Mouse (Mus musculus): Measurements from ENCODE around the gene Zbtb40. TPM values are rescaled to one million over a fixed set of nuclear protein-coding genes. Genes with fewer than 3 reads are reported as not detected.

Zbtb40 gene
- polyA plus RNA-seq, 1 experiment from 2014 or later: 5.3 TPM

GRCm38 (mm10) chr4:137025570-137025969 lies 23.0 kb downstream of the Zbtb40 start:
- Histone ChIP-seq H3K4me3 (ENCODE audit: low read depth, low read length) (no peak overlapping the region), H3K4me1 (ENCODE audit: control insufficient read depth, insufficient read depth, low read length) (no peaks in the 10 kb centered on the region), H3K27me3 (ENCODE audit: control insufficient read depth, insufficient read depth, low read length) (no peaks in the 10 kb centered on the region), H3K36me3 (ENCODE audit: control insufficient read depth, insufficient read depth, low read length) (no peaks in the 10 kb centered on the region), H3K9ac (ENCODE audit: low read length) (no peak overlapping the region), H3K27ac (ENCODE audit: low read depth, low read length) (no peak overlapping the region), H3K4me2 (ENCODE audit: low read depth) (no peak overlapping the region), H3K9me3 (ENCODE audit: control insufficient read depth, low read length) (no peaks in the 10 kb centered on the region)
- 64% methylated on average over 6 of the region's 6 CpGs for WGBS
- ATAC-seq (ENCODE audit: insufficient read depth, low FRiP score, low TSS enrichment) (no peak), DNase-seq (ENCODE audit: low spot score) (no peak)

GRCm38 (mm10) chr4:137025133-137025532 lies 23.5 kb downstream of the Zbtb40 start:
- Histone ChIP-seq H3K27me3 (ENCODE audit: control insufficient read depth, insufficient read depth, low read length) (no peaks in the 10 kb centered on the region), H3K27ac (ENCODE audit: low read depth, low read length) (no peak overlapping the region), H3K4me1 (ENCODE audit: control insufficient read depth, insufficient read depth, low read length) (no peaks in the 10 kb centered on the region), H3K4me3 (ENCODE audit: low read depth, low read length) (no peak overlapping the region), H3K36me3 (ENCODE audit: control insufficient read depth, insufficient read depth, low read length) (no peaks in the 10 kb centered on the region), H3K9me3 (ENCODE audit: control insufficient read depth, low read length) (no peaks in the 10 kb centered on the region), H3K9ac (ENCODE audit: low read length) (no peak overlapping the region), H3K4me2 (ENCODE audit: low read depth) (no peak overlapping the region)
- WGBS: 87% methylated on average over 2 of the region's 2 CpGs
- DNase-seq (ENCODE audit: low spot score) (no peak), ATAC-seq (ENCODE audit: insufficient read depth, low FRiP score, low TSS enrichment) (no peak)

GRCm38 (mm10) chr4:137020065-137020464 lies 28.5 kb downstream of the Zbtb40 start:
- WGBS: 90% methylated on average over 3 of the region's 3 CpGs
- ATAC-seq (ENCODE audit: insufficient read depth, low FRiP score, low TSS enrichment): no peak
- H3K9me3 ChIP-seq (ENCODE audit: control insufficient read depth, low read length): no peaks in the 10 kb centered on the region

GRCm38 (mm10) chr4:137015934-137016333 lies 32.7 kb downstream of the Zbtb40 start:
- no peak for DNase-seq (ENCODE audit: low spot score)
- no peak overlapping the region for H3K4me2 ChIP-seq (ENCODE audit: low read depth)
- H3K36me3 ChIP-seq (ENCODE audit: control insufficient read depth, insufficient read depth, low read length): no peaks in the 10 kb centered on the region
- no peak overlapping the region for H3K27ac ChIP-seq (ENCODE audit: low read depth, low read length)
- no peak for ATAC-seq (ENCODE audit: insufficient read depth, low FRiP score, low TSS enrichment)
- no peaks in the 10 kb centered on the region for H3K27me3 ChIP-seq (ENCODE audit: control insufficient read depth, insufficient read depth, low read length)
- 37% methylated on average over 8 of the region's 8 CpGs for WGBS
- no peak overlapping the region for H3K4me3 ChIP-seq (ENCODE audit: low read depth, low read length)
- H3K9ac ChIP-seq (ENCODE audit: low read length): no peak overlapping the region
- no peaks in the 10 kb centered on the region for H3K9me3 ChIP-seq (ENCODE audit: control insufficient read depth, low read length)
- no peaks in the 10 kb centered on the region; the same call in 1 of the 2 replicates for H3K4me1 ChIP-seq (ENCODE audit: control insufficient read depth, insufficient read depth, low read length)

More at GRCm38 (mm10) chr4:137020065-137020464, 28.5 kb downstream of the Zbtb40 start:
- Histone ChIP-seq H3K36me3 (ENCODE audit: control insufficient read depth, insufficient read depth, low read length) (no peaks in the 10 kb centered on the region), H3K27ac (ENCODE audit: low read depth, low read length) (no peak overlapping the region), H3K4me3 (ENCODE audit: low read depth, low read length) (no peak overlapping the region), H3K4me2 (ENCODE audit: low read depth) (no peak overlapping the region), H3K9ac (ENCODE audit: low read length) (no peak overlapping the region), H3K4me1 (ENCODE audit: control insufficient read depth, insufficient read depth, low read length) (no peaks in the 10 kb centered on the region; the same call in 1 of the 2 replicates), H3K27me3 (ENCODE audit: control insufficient read depth, insufficient read depth, low read length) (no peaks in the 10 kb centered on the region)
- DNase-seq (ENCODE audit: low spot score): no peak

- H3K9ac ChIP-seq (ENCODE audit: low read length): no peak overlapping the region
- WGBS: 72% methylated on average over 6 of the region's 6 CpGs
- no peaks in the 10 kb centered on the region for H3K36me3 ChIP-seq (ENCODE audit: control insufficient read depth, insufficient read depth, low read length)
- no peak for DNase-seq (ENCODE audit: low spot score)
- H3K4me2 ChIP-seq (ENCODE audit: low read depth): no peak overlapping the region
- H3K4me3 ChIP-seq (ENCODE audit: low read depth, low read length): no peak overlapping the region
- H3K9me3 ChIP-seq (ENCODE audit: control insufficient read depth, low read length): no peaks in the 10 kb centered on the region
- no peak overlapping the region for H3K27ac ChIP-seq (ENCODE audit: low read depth, low read length)
- no peaks in the 10 kb centered on the region; the same call in 1 of the 2 replicates for H3K4me1 ChIP-seq (ENCODE audit: control insufficient read depth, insufficient read depth, low read length)
- H3K27me3 ChIP-seq (ENCODE audit: control insufficient read depth, insufficient read depth, low read length): no peaks in the 10 kb centered on the region
- ATAC-seq (ENCODE audit: insufficient read depth, low FRiP score, low TSS enrichment): no peak
Observed at GRCm38 (mm10) chr4:137015476-137015856, 33.1 kb downstream of the Zbtb40 start.

- H3K36me3 ChIP-seq (ENCODE audit: control insufficient read depth, insufficient read depth, low read length): no peaks in the 10 kb centered on the region
- no peak overlapping the region for H3K4me2 ChIP-seq (ENCODE audit: low read depth)
- no peak overlapping the region for H3K27ac ChIP-seq (ENCODE audit: low read depth, low read length)
- ATAC-seq (ENCODE audit: insufficient read depth, low FRiP score, low TSS enrichment): no peak
- no peaks in the 10 kb centered on the region for H3K9me3 ChIP-seq (ENCODE audit: control insufficient read depth, low read length)
- no peak overlapping the region for H3K4me3 ChIP-seq (ENCODE audit: low read depth, low read length)
- no peak overlapping the region for H3K9ac ChIP-seq (ENCODE audit: low read length)
- H3K27me3 ChIP-seq (ENCODE audit: control insufficient read depth, insufficient read depth, low read length): no peaks in the 10 kb centered on the region
- H3K4me1 ChIP-seq (ENCODE audit: control insufficient read depth, insufficient read depth, low read length): no peaks in the 10 kb centered on the region; the same call in 1 of the 2 replicates
- no peak for DNase-seq (ENCODE audit: low spot score)
- 89% methylated on average over 18 of the region's 18 CpGs for WGBS
Observed at GRCm38 (mm10) chr4:137014654-137015475, 33.7 kb downstream of the Zbtb40 start.

GRCm38 (mm10) chr4:137014124-137014523 lies 34.5 kb downstream of the Zbtb40 start:
- no peak for ATAC-seq (ENCODE audit: insufficient read depth, low FRiP score, low TSS enrichment)
- Histone ChIP-seq H3K4me3 (ENCODE audit: low read depth, low read length) (no peak overlapping the region), H3K4me2 (ENCODE audit: low read depth) (no peak overlapping the region), H3K36me3 (ENCODE audit: control insufficient read depth, insufficient read depth, low read length) (no peaks in the 10 kb centered on the region), H3K27me3 (ENCODE audit: control insufficient read depth, insufficient read depth, low read length) (no peaks in the 10 kb centered on the region), H3K27ac (ENCODE audit: low read depth, low read length) (no peak overlapping the region), H3K9ac (ENCODE audit: low read length) (no peak overlapping the region), H3K4me1 (ENCODE audit: control insufficient read depth, insufficient read depth, low read length) (no peaks in the 10 kb centered on the region; the same call in 1 of the 2 replicates), H3K9me3 (ENCODE audit: control insufficient read depth, low read length) (no peaks in the 10 kb centered on the region)
- no peak for DNase-seq (ENCODE audit: low spot score)
- 95% methylated on average over 8 of the region's 8 CpGs for WGBS

GRCm38 (mm10) chr4:137006966-137007365 lies 41.6 kb downstream of the Zbtb40 start:
- Histone ChIP-seq H3K4me1 (ENCODE audit: control insufficient read depth, insufficient read depth, low read length) (peaks cover 3% of the 10 kb centered on the region; the same call in 1 of the 2 replicates), H3K4me2 (ENCODE audit: low read depth) (no peak overlapping the region), H3K9ac (ENCODE audit: low read length) (no peak overlapping the region), H3K9me3 (ENCODE audit: control insufficient read depth, low read length) (no peaks in the 10 kb centered on the region), H3K27ac (ENCODE audit: low read depth, low read length) (no peak overlapping the region), H3K27me3 (ENCODE audit: control insufficient read depth, insufficient read depth, low read length) (no peaks in the 10 kb centered on the region), H3K4me3 (ENCODE audit: low read depth, low read length) (no peak overlapping the region), H3K36me3 (ENCODE audit: control insufficient read depth, insufficient read depth, low read length) (no peaks in the 10 kb centered on the region)
- WGBS: 85% methylated on average over 8 of the region's 8 CpGs
- ATAC-seq (ENCODE audit: insufficient read depth, low FRiP score, low TSS enrichment): no peak
- no peak for DNase-seq (ENCODE audit: low spot score)

GRCm38 (mm10) chr4:137001825-137002224 lies 46.8 kb downstream of the Zbtb40 start:
- H3K4me2 ChIP-seq (ENCODE audit: low read depth): no peak overlapping the region

More at GRCm38 (mm10) chr4:137001825-137002224, 46.8 kb downstream of the Zbtb40 start:
- no peak for ATAC-seq (ENCODE audit: insufficient read depth, low FRiP score, low TSS enrichment)
- Histone ChIP-seq H3K4me1 (ENCODE audit: control insufficient read depth, insufficient read depth, low read length) (peaks cover 3% of the 10 kb centered on the region; the same call in 1 of the 2 replicates), H3K4me3 (ENCODE audit: low read depth, low read length) (no peak overlapping the region), H3K27me3 (ENCODE audit: control insufficient read depth, insufficient read depth, low read length) (no peaks in the 10 kb centered on the region), H3K36me3 (ENCODE audit: control insufficient read depth, insufficient read depth, low read length) (no peaks in the 10 kb centered on the region; the same call in 1 of the 2 replicates), H3K9me3 (ENCODE audit: control insufficient read depth, low read length) (no peaks in the 10 kb centered on the region), H3K9ac (ENCODE audit: low read length) (no peak overlapping the region), H3K27ac (ENCODE audit: low read depth, low read length) (no peak overlapping the region)
- WGBS: 94% methylated on average over 3 of the region's 3 CpGs
- no peak for DNase-seq (ENCODE audit: low spot score)

Data from neural tube, embryonic 11.5 days (tissue).